Mouse (Mus musculus) cortical plate, adult 2 months (tissue): ENCODE results near the gene Gins3. TPM values are rescaled to one million over a fixed set of nuclear protein-coding genes. Genes with fewer than 3 reads are reported as not detected.
A peak's percentile ranks its signal among the peaks of the same experiment; 100 is the strongest.
"Not testable (repeated sequence)": the region's sequence is repeated elsewhere in the genome, so short reads cannot be mapped to it uniquely, and the experiment has no call there.

Experiments
- H3K27ac ChIP-seq: fragments of 200-500 bp; 2 replicates; pipeline ENCODE4 v1.5.1; 2012; ENCODE audit warnings: low read length, control low read depth, inconsistent platforms; ENCODE audit not compliant: insufficient read depth
- H3K4me1 ChIP-seq: fragments of 200-500 bp; 2 replicates; pipeline ENCODE4 v1.6.1; 2011; ENCODE audit warnings: low read length; ENCODE audit not compliant: control insufficient read depth, insufficient read depth
- H3K4me3 ChIP-seq: fragments of 200-500 bp; 2 replicates; pipeline ENCODE4 v1.5.1; 2011; ENCODE audit warnings: mild to moderate bottlenecking, low read length, control low read depth; ENCODE audit not compliant: insufficient read depth
- CTCF ChIP-seq: fragments of 200-500 bp; IDR thresholded peaks from 2 replicates; pipeline ENCODE4 v1.5.1; 2011; ENCODE audit warnings: mild to moderate bottlenecking, control low read depth, low read length; ENCODE audit not compliant: insufficient read depth; ENCODE audit errors: extremely low read depth
- POLR2A ChIP-seq: fragments of 200-500 bp; IDR thresholded peaks from 2 replicates; pipeline ENCODE4 v1.6.1; 2011; ENCODE audit warnings: mild to moderate bottlenecking, low read length, control low read depth; ENCODE audit not compliant: insufficient read depth; ENCODE audit errors: extremely low read depth
- polyA plus RNA-seq: library from polyadenylated mRNA; depleted of rRNA; stranded (reverse); fragments of >200 nt; gene quantifications from 2 replicates; pipeline ENCODE4 v1.2.3, GENCODE M21; 2012

The Gins3 gene
- polyA plus RNA-seq, 1 experiment, result 1.8 TPM

GRCm38 (mm10) chr8:95661575-95661974 lies 28.3 kb downstream of the Gins3 start:
- no peak for TF ChIP-seq CTCF
- TF ChIP-seq POLR2A, result no peak
- Histone ChIP-seq H3K4me1 (no peaks in the 10 kb centered on the region), H3K27ac (no peak overlapping the region)

GRCm38 (mm10) chr8:95662885-95663598 lies 29.8 kb downstream of the Gins3 start:
- no peak overlapping the region for H3K4me3 ChIP-seq
- H3K27ac ChIP-seq, result no peak overlapping the region
- no peaks in the 10 kb centered on the region for H3K4me1 ChIP-seq
- TF ChIP-seq CTCF, result no peak
- no peak for TF ChIP-seq POLR2A

More at GRCm38 (mm10) chr8:95661575-95661974, 28.3 kb downstream of the Gins3 start:
- H3K4me3 ChIP-seq, result no peak overlapping the region

DNA sequence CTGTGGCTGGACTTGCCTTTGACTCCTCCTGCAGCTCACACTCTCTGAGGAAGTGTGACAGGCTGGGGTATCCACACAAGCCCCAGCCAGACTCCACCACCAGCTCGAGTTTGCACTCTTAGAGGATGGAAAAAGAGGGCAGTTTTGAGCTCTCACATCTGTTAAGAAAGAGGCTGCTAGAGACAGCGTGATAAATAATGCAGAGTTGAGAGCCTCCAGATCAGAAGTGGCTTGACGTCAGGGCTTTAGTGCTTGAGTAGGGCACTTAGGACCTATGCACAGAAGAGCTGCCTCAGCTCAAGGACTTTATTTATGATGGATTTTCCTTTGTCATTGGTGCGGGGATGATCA lies 30.3 kb downstream of the Gins3 start:
- Histone ChIP-seq H3K4me3 (no peak overlapping the region), H3K4me1 (no peaks in the 10 kb centered on the region), H3K27ac (no peak overlapping the region)
- TF ChIP-seq POLR2A, result no peak
- no peak for TF ChIP-seq CTCF

- H3K4me3 ChIP-seq, result not testable (repeated sequence)
These were observed 32.7 kb downstream of the Gins3 start for GRCm38 (mm10) chr8:95665813-95666452.

DNA sequence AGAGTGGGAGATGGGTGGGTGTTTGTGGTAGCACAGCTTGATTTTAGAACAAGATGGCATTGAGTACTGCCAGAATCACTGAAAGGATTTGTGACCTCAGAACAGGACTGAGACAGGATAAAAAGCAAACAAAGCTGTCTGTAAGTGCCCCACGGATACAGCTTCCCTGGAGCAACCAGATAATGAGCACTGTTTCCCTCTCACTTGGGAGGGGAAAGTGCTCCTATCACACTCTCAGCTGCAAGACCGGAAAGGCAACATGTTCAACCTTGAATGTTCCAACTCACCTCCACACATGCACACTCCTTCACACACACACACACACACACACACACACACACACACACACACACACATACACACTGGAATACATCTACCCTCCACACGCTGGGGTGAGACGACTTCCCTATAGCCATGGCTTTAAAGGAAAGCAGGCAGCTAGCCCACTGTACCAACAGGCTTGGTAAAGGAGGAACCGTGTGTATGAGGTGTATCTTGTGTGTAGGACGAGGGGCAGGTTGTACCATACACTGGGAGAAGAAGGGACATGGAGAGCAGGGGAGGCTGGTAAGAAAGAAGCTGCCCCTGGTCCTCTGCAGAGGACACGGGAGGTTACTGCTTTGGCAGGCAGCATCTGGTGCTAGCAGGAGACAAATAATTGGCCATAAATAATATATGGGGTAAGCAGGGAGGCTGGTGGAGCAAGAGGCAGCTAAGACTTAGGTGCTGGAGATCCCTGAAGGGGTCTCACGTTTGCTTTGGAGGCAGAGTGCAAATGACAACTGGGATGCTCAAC lies 35.1 kb downstream of the Gins3 start:
- Histone ChIP-seq H3K27ac (no peak overlapping the region), H3K4me1 (no peaks in the 10 kb centered on the region), H3K4me3 (no peak overlapping the region)
- TF ChIP-seq POLR2A (no peak), CTCF (no peak)

More at GRCm38 (mm10) chr8:95665813-95666452, 32.7 kb downstream of the Gins3 start:
- not testable (repeated sequence) for H3K4me1 ChIP-seq, H3K27ac ChIP-seq

- no peak overlapping the region for H3K27ac ChIP-seq
- H3K4me3 ChIP-seq, result no peak overlapping the region
- TF ChIP-seq CTCF (no peak), POLR2A (no peak)
- H3K4me1 ChIP-seq, result no peaks in the 10 kb centered on the region
These were observed 36.7 kb downstream of the Gins3 start for GRCm38 (mm10) chr8:95669967-95670366.

DNA sequence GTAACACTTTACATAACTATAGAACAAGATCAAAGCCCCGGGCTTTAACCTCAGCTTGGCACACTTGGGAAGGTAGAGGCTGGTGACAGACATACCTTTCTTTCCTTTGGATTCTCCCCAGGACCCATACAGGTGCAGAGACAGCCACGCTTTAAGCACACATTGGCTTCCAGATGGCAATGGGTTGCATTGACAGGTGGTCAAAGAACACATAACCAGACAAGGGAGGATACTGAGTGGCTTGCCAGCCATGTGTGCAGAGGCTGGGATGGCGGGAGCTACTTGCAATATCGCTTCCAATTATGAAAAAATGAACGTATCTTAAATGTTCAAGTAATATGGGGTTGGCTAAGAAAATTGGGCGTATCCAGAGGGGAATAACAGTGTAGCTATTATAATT lies 38.6 kb downstream of the Gins3 start:
- no peak for TF ChIP-seq CTCF
- no peak for TF ChIP-seq POLR2A
- Histone ChIP-seq H3K27ac (no peak overlapping the region), H3K4me3 (no peak overlapping the region)

DNA sequence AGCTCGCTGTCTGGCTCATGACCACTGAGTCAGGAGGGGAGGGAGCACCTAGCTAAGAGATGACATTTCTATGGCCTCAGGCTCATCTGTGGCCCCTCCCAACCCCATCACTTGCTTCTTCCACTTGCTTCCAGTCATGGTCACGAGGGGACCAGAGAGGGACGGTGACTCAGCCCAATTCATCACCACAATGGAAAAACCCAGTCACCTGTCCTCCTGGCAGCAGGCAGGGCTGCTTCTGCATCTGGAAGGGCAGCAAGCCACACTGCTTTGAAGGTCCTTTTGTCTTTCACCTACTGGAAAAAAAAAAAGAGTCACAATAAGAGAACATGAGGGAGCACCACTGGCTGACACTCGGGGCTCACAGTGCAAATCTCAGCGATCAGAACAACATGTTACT lies 39.6 kb downstream of the Gins3 start:
- no peaks in the 10 kb centered on the region for H3K4me1 ChIP-seq
- H3K27ac ChIP-seq, result no peak overlapping the region
- TF ChIP-seq CTCF (no peak), POLR2A (no peak)

More for the DNA sequence above, 38.6 kb downstream of the Gins3 start:
- H3K4me1 ChIP-seq, result no peaks in the 10 kb centered on the region

GRCm38 (mm10) chr8:95676631-95677030 lies 43.4 kb downstream of the Gins3 start, which contains the start of gene Ndrg4:
Gene Ndrg4, plus strand, starts transcription at chr8:95676980.
- Histone ChIP-seq H3K4me1 (peaks cover 5% of the 10 kb centered on the region; the same call in 1 of the 2 replicates), H3K27ac (no peak within 1 kb of the TSS)

More for the DNA sequence above, 39.6 kb downstream of the Gins3 start:
- no peak overlapping the region for H3K4me3 ChIP-seq

DNA sequence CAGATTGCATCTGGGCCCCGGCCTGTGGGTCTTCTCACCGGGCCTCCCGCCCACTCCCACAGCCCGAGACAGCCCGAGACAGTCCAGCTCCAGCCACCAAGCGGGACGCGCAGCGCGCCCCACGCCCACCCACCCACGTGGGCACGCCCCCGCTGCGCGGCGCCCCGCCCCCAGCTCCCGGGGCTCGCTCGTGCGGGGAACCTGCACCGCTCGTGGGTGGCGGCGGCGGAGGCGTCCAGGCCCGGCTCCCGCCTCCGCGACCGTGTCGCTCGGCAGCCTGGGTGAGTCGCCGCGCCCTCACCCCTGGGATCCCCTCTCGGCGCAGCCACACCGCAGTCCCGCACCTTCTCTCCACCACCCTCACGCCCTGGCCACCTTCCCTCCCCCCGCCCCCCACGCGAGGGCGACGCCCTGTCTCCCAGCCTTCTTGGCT lies 44.4 kb downstream of the Gins3 start:
- H3K4me3 ChIP-seq, result peak overlapping the region; percentile 84
- H3K4me1 ChIP-seq, result peaks cover 5% of the 10 kb centered on the region
- H3K27ac ChIP-seq, result no peak overlapping the region
- no peak for TF ChIP-seq CTCF
- TF ChIP-seq POLR2A, result no peak

More at GRCm38 (mm10) chr8:95676631-95677030, 43.4 kb downstream of the Gins3 start, which contains the start of gene Ndrg4:
- peak within 1 kb of the TSS; percentile 84 for H3K4me3 ChIP-seq
- TF ChIP-seq POLR2A (no peak), CTCF (no peak)
